Mouse (Mus musculus) heart, postnatal 14 days (tissue): Measurements from ENCODE around the gene Cdk2ap2. TPM values are rescaled to one million over a fixed set of nuclear protein-coding genes. Genes with fewer than 3 reads are reported as not detected.

Experiments used
- total RNA-seq, 2 experiments: library from RNA; stranded (reverse); gene quantifications; 2 replicates each; pipeline ENCODE4 v1.2.3; 2021

Cdk2ap2 gene
- total RNA-seq, 2 experiments from 2014 or later = 24.2 to 27.5 TPM

Other genes with a start within 250 kb of the Cdk2ap2 start
- gene Chka, start 245.4 kb upstream of the Cdk2ap2 start, total RNA-seq = 10 to 100 TPM; 15.1 to 15.7 TPM
- gene Tcirg1, start 190.0 kb upstream of the Cdk2ap2 start, total RNA-seq = 10 to 100 TPM; 16.0 to 20.4 TPM
- gene Ndufs8, start 184.4 kb upstream of the Cdk2ap2 start, total RNA-seq = 100 to 1,000 TPM; 438 to 441 TPM
- 1 to 10 TPM; 2.6 to 3.2 TPM for gene Aldh3b1, start 167.4 kb upstream of the Cdk2ap2 start, total RNA-seq
- gene Unc93b1, start 162.0 kb upstream of the Cdk2ap2 start, total RNA-seq = 10 to 100 TPM; 21.7 to 21.9 TPM
- gene Aldh3b3, start 138.5 kb upstream of the Cdk2ap2 start, total RNA-seq = under 1 TPM; 0.12 to 0.31 TPM
- under 1 TPM; 0.57 to 0.59 TPM for gene Aldh3b2, start 124.9 kb upstream of the Cdk2ap2 start, total RNA-seq
- 10 to 100 TPM; 11.7 to 15.2 TPM for gene Acy3, start 110.6 kb upstream of the Cdk2ap2 start, total RNA-seq
- gene Tbx10, start 104.4 kb upstream of the Cdk2ap2 start, total RNA-seq = not detected
- 10 to 100 TPM; 66.8 to 69.4 TPM for gene Nudt8, start 96.6 kb upstream of the Cdk2ap2 start, total RNA-seq
- 1 to 10 TPM; 2.0 to 2.6 TPM for gene Gm49405, start 96.6 kb upstream of the Cdk2ap2 start, total RNA-seq
- gene Doc2g, start 93.9 kb upstream of the Cdk2ap2 start, total RNA-seq = 10 to 100 TPM; 73.8 to 83.6 TPM
- gene Ndufv1, start 84.4 kb upstream of the Cdk2ap2 start, total RNA-seq = 1,000 to 10,000 TPM; 1,061 to 1,067 TPM
- 100 to 1,000 TPM; 257 to 271 TPM for gene Gstp1, start 59.2 kb upstream of the Cdk2ap2 start, total RNA-seq
- 10 to 100 TPM; 80.8 to 90.7 TPM for gene Gstp2, start 51.2 kb upstream of the Cdk2ap2 start, total RNA-seq
- gene Gstp3, start 37.6 kb upstream of the Cdk2ap2 start, total RNA-seq = not detected
- not detected for gene Cabp2, start 15.6 kb upstream of the Cdk2ap2 start, total RNA-seq
- 10 to 100 TPM; 25.0 to 26.4 TPM for gene Pitpnm1, start 2.8 kb downstream of the Cdk2ap2 start, total RNA-seq
- 10 to 100 TPM; 47.0 to 60.6 TPM for gene Aip, start 28.7 kb downstream of the Cdk2ap2 start, total RNA-seq
- not detected for gene Gpr152, start 42.6 kb downstream of the Cdk2ap2 start, total RNA-seq
- gene Cabp4, start 46.9 kb downstream of the Cdk2ap2 start, total RNA-seq = not detected
- 10 to 100 TPM; 61.9 to 70.9 TPM for gene Coro1b, start 51.4 kb downstream of the Cdk2ap2 start, total RNA-seq
- gene Ptprcap, start 56.4 kb downstream of the Cdk2ap2 start, total RNA-seq = 1 to 10 TPM; 3.2 to 6.7 TPM
- 10 to 100 TPM; 21.6 to 23.6 TPM for gene Rps6kb2, start 66.2 kb downstream of the Cdk2ap2 start, total RNA-seq
- 10 to 100 TPM; 36.1 to 43.3 TPM for gene Carns1, start 78.3 kb downstream of the Cdk2ap2 start, total RNA-seq
- 1 to 10 TPM; 4.0 to 7.5 TPM for gene Tbc1d10c, start 94.1 kb downstream of the Cdk2ap2 start, total RNA-seq
- gene Ppp1ca, start 94.9 kb downstream of the Cdk2ap2 start, total RNA-seq = 100 to 1,000 TPM; 368 to 404 TPM
- gene Rad9a, start 104.5 kb downstream of the Cdk2ap2 start, total RNA-seq = 1 to 10 TPM; 4.7 to 5.0 TPM
- 1 to 10 TPM; 1.6 to 2.0 TPM for gene Clcf1, start 117.1 kb downstream of the Cdk2ap2 start, total RNA-seq
- gene AC109138.7, start 117.2 kb downstream of the Cdk2ap2 start, total RNA-seq = not detected
- 10 to 100 TPM in 1 of 2 experiments, 1 to 10 TPM in 1; 9.5 to 10.8 TPM for gene Pold4, start 134.7 kb downstream of the Cdk2ap2 start, total RNA-seq
- 1 to 10 TPM; 7.2 to 9.9 TPM for gene Ssh3, start 172.0 kb downstream of the Cdk2ap2 start, total RNA-seq
- gene Ankrd13d, start 186.0 kb downstream of the Cdk2ap2 start, total RNA-seq = 1 to 10 TPM; 1.0 to 1.4 TPM
- 10 to 100 TPM; 54.1 to 59.4 TPM for gene Grk2, start 209.0 kb downstream of the Cdk2ap2 start, total RNA-seq